Mouse (Mus musculus): ENCODE measurements around the gene Foxo3. TPM values are rescaled to one million over a fixed set of nuclear protein-coding genes. Genes with fewer than 3 reads are reported as not detected.

The Foxo3 gene
- polyA plus RNA-seq, 1 experiment from 2014 or later, result 3.6 TPM

GRCm38 (mm10) chr10:42274712-42275400 lies 1.7 kb downstream of the Foxo3 start:
- H3K9me3 ChIP-seq, result no peaks in the 10 kb centered on the region
- H3K36me3 ChIP-seq, result 0 out of 2 replicates have a peak, but pooled peaks cover under 1% of the 10 kb centered on the region
- H3K4me2 ChIP-seq (replicated peaks), result peak overlapping the region; percentile 99
- H3K27me3 ChIP-seq, result peaks cover 28% of the 10 kb centered on the region
- under 1% methylated on average over 65 of the region's 65 CpGs for WGBS
- ATAC-seq (ENCODE audit: low FRiP score, low read depth), result no peak
- H3K4me1 ChIP-seq, result peaks cover 20% of the 10 kb centered on the region
- peak overlapping the region; percentile 85 for H3K4me3 ChIP-seq
- 0 out of 2 replicates have a peak overlapping the region, but pooled peaks have one; percentile 95 for H3K27ac ChIP-seq (replicated peaks)
- peak overlapping the region; percentile 76 for H3K9ac ChIP-seq (replicated peaks)

- peak overlapping the region; percentile 85 for H3K4me3 ChIP-seq
- H3K9ac ChIP-seq (replicated peaks), result peak overlapping the region; percentile 76
- H3K4me2 ChIP-seq (replicated peaks), result peak overlapping the region; percentile 99
- no peaks in the 10 kb centered on the region for H3K9me3 ChIP-seq
- no peak for ATAC-seq (ENCODE audit: low FRiP score, low read depth)
- peaks cover 27% of the 10 kb centered on the region for H3K4me1 ChIP-seq
- peaks cover 22% of the 10 kb centered on the region for H3K27me3 ChIP-seq
- WGBS, result 3% methylated on average over 21 of the region's 21 CpGs
- H3K36me3 ChIP-seq, result 0 out of 2 replicates have a peak, but pooled peaks cover 3% of the 10 kb centered on the region
- H3K27ac ChIP-seq (replicated peaks), result no peak overlapping the region
Measured at GRCm38 (mm10) chr10:42273760-42274691, 2.5 kb downstream of the Foxo3 start.

DNA sequence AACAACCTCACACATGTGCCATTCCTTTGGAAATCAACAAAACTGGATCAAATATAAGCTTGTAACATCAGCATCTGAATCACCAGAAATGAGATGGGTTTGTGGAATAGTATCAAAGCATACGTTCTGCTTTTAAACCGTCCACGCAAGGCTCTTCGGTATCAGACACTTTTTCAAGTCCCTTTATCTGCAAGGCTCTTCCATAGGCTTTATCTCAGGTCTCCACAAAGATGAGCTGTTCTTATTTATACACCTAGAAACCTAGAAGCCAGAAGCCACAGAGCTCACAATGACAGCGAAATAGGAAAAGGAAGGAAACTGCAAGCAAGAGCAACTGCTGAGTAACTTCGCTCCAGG lies 3.2 kb downstream of the Foxo3 start:
- H3K4me2 ChIP-seq (replicated peaks), result peak overlapping the region; percentile 99
- 63% methylated on average over 6 of the region's 6 CpGs for WGBS
- peaks cover 27% of the 10 kb centered on the region for H3K4me1 ChIP-seq
- H3K27ac ChIP-seq (replicated peaks), result no peak overlapping the region
- H3K4me3 ChIP-seq, result peak overlapping the region; percentile 85; the same call in 1 of the 2 replicates
- 0 out of 2 replicates have a peak, but pooled peaks cover 3% of the 10 kb centered on the region for H3K36me3 ChIP-seq
- peaks cover 22% of the 10 kb centered on the region for H3K27me3 ChIP-seq
- H3K9ac ChIP-seq (replicated peaks), result no peak overlapping the region
- no peak for ATAC-seq (ENCODE audit: low FRiP score, low read depth)
- no peaks in the 10 kb centered on the region for H3K9me3 ChIP-seq

DNA sequence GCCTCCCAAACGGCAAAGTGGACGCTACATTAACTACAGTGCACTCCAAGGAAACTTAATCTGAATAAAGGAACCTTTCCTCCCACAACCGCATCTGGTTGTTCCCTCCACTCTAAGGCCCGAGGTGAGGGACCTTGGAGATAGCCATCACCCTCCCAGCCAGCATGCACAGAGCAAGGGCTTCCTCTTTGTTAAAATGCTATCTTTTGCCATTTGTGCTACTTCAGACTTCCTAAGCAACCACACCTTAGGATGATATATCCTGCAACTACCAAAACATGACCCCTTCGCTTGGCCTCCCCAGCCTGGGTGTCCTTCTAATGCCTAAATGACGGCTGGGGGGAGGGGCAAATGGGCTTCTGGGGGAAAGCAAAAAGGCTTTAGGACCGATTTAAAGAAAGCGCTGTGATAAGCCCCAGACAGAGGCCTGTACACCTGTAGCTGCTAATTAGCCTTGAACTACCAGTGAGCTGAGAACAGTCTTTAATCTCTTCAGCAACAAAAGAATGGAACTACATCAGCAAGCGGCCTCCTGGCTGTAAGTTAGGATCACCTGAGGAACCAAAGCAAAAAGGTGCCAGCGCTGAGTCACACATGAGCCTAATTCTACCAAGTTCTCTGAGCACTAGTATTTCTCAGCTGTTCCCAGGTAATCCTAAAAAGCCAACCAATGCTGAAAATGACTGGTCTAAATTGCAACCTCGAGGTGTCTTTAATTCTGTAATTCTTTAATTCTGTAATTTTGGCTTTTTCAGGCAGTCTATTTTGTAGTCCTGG lies 4.9 kb downstream of the Foxo3 start:
- WGBS, result 65% methylated on average over 11 of the region's 11 CpGs
- no peak overlapping the region for H3K9ac ChIP-seq (replicated peaks)
- no peak for ATAC-seq (ENCODE audit: low FRiP score, low read depth)

GRCm38 (mm10) chr10:42270277-42271083 lies 6.1 kb downstream of the Foxo3 start:
- Histone ChIP-seq H3K36me3 (peaks cover 15% of the 10 kb centered on the region; the same call in 1 of the 2 replicates), H3K9ac (replicated peaks) (no peak overlapping the region), H3K4me3 (no peak overlapping the region), H3K9me3 (no peaks in the 10 kb centered on the region), H3K4me2 (replicated peaks) (no peak overlapping the region), H3K27me3 (peaks cover 22% of the 10 kb centered on the region), H3K4me1 (peaks cover 27% of the 10 kb centered on the region), H3K27ac (replicated peaks) (no peak overlapping the region)
- 67% methylated on average over 10 of the region's 10 CpGs for WGBS
- ATAC-seq (ENCODE audit: low FRiP score, low read depth), result no peak

More for the DNA sequence above, 4.9 kb downstream of the Foxo3 start:
- Histone ChIP-seq H3K27ac (replicated peaks) (no peak overlapping the region), H3K4me1 (peaks cover 27% of the 10 kb centered on the region), H3K27me3 (peaks cover 22% of the 10 kb centered on the region), H3K4me3 (no peak overlapping the region), H3K4me2 (replicated peaks) (no peak overlapping the region), H3K36me3 (0 out of 2 replicates have a peak, but pooled peaks cover 5% of the 10 kb centered on the region), H3K9me3 (no peaks in the 10 kb centered on the region)

DNA sequence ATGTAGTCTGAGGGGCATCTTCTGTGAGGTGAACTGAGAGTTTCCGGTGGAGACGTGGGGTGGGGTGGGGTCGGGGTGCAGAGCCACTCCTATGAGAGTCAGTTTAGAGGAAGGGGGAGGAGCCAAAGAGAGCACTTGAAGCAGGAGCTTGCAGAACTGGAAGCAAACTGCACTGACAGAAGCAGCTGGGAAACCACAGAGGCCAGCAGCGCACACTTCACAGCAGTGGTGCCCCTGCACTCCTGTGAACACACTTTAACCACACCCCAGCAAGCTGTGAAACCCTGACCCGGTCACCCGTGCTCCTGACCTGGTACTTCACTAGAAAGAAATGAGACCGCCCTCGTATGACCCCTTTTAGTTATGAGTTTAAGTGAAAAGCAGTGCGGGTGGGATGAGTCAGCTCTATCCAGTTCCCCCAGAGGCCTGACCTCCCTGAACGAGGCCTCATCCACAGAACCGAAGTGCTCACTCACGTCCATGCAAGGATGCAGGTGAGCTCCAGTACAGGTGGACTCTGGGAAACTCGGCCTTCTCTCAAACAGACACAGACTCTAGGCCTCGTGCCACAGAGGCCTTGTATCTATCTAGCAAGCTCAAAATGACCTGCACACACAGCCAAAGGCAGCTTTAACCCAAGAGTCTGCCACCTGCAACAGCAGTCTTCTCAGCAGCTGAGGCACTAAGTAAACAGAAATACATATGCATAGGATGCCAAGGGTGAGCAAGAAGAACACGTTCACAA lies 7.1 kb downstream of the Foxo3 start:
- peaks cover 18% of the 10 kb centered on the region for H3K4me1 ChIP-seq
- peaks cover 18% of the 10 kb centered on the region; the same call in 1 of the 2 replicates for H3K36me3 ChIP-seq
- WGBS, result 77% methylated on average over 15 of the region's 15 CpGs
- H3K9ac ChIP-seq (replicated peaks), result no peak overlapping the region; the same call in 1 of the 2 replicates
- peaks cover 15% of the 10 kb centered on the region for H3K27me3 ChIP-seq
- H3K4me2 ChIP-seq (replicated peaks), result no peak overlapping the region
- ATAC-seq (ENCODE audit: low FRiP score, low read depth), result no peak
- no peaks in the 10 kb centered on the region for H3K9me3 ChIP-seq
- H3K27ac ChIP-seq (replicated peaks), result no peak overlapping the region
- no peak overlapping the region for H3K4me3 ChIP-seq

- no peak overlapping the region for H3K4me3 ChIP-seq
- 0 out of 2 replicates have a peak, but pooled peaks cover 7% of the 10 kb centered on the region for H3K4me1 ChIP-seq
- peaks cover 18% of the 10 kb centered on the region; the same call in 1 of the 2 replicates for H3K36me3 ChIP-seq
- no peaks in the 10 kb centered on the region; the same call in 1 of the 2 replicates for H3K27me3 ChIP-seq
- no peak overlapping the region for H3K4me2 ChIP-seq (replicated peaks)
- no peak overlapping the region for H3K9ac ChIP-seq (replicated peaks)
- WGBS, result 84% methylated on average over 5 of the region's 5 CpGs
- no peaks in the 10 kb centered on the region for H3K9me3 ChIP-seq
- ATAC-seq (ENCODE audit: low FRiP score, low read depth), result no peak
- H3K27ac ChIP-seq (replicated peaks), result no peak overlapping the region
Measured at GRCm38 (mm10) chr10:42267811-42268545, 8.6 kb downstream of the Foxo3 start.

DNA sequence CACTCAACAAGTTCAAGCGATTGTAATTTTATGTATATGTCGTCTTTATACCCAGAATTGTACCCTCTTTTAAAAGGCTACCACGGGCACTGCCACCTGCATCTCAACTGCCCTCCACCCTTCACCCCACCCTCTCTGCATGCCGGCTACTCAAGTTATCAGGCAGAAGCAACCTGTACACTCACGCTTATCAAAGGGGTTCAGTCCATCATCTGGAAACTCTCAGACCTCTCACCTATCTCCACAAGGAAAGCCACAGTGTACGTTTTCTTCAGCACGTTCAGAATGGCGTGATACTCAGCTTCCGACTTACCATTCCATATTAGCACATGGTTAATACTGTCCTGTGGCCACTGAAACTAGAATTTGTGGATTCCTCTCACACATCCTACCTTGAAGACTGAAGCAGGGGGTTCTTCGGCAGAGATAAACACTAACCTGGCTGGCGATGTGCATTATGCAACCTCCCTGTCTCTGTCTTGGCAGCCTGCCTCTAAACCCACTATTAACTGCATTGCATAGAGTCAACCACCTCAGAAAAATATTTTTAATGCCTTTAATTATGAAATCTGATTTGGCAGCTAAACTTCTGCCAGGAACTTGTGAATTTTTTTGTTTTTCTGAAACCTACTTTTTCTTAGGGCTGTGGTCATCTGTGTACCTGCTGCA lies 11.4 kb downstream of the Foxo3 start:
- Histone ChIP-seq H3K4me1 (0 out of 2 replicates have a peak, but pooled peaks cover 7% of the 10 kb centered on the region), H3K36me3 (peaks cover 18% of the 10 kb centered on the region; the same call in 1 of the 2 replicates), H3K4me2 (replicated peaks) (no peak overlapping the region), H3K9ac (replicated peaks) (no peak overlapping the region), H3K4me3 (no peak overlapping the region), H3K9me3 (no peaks in the 10 kb centered on the region), H3K27me3 (no peaks in the 10 kb centered on the region), H3K27ac (replicated peaks) (no peak overlapping the region)
- no peak for ATAC-seq (ENCODE audit: low FRiP score, low read depth)
- WGBS, result 92% methylated on average over 11 of the region's 11 CpGs

- Histone ChIP-seq H3K27me3 (no peaks in the 10 kb centered on the region), H3K9ac (replicated peaks) (no peak overlapping the region), H3K27ac (replicated peaks) (no peak overlapping the region), H3K4me1 (0 out of 2 replicates have a peak, but pooled peaks cover 1% of the 10 kb centered on the region), H3K4me2 (replicated peaks) (no peak overlapping the region), H3K36me3 (peaks cover 15% of the 10 kb centered on the region; the same call in 1 of the 2 replicates), H3K4me3 (no peak overlapping the region), H3K9me3 (no peaks in the 10 kb centered on the region)
- WGBS, result 82% methylated on average over 5 of the region's 5 CpGs
- ATAC-seq (ENCODE audit: low FRiP score, low read depth), result no peak
Measured at GRCm38 (mm10) chr10:42264195-42264594, 12.4 kb downstream of the Foxo3 start.
